Mouse (Mus musculus): ENCODE data around the gene Espn. TPM values are rescaled to one million over a fixed set of nuclear protein-coding genes. Genes with fewer than 3 reads are reported as not detected.

Gene Espn
- total RNA-seq, 2 experiments from 2014 or later = 0.73 to 1.2 TPM

DNA sequence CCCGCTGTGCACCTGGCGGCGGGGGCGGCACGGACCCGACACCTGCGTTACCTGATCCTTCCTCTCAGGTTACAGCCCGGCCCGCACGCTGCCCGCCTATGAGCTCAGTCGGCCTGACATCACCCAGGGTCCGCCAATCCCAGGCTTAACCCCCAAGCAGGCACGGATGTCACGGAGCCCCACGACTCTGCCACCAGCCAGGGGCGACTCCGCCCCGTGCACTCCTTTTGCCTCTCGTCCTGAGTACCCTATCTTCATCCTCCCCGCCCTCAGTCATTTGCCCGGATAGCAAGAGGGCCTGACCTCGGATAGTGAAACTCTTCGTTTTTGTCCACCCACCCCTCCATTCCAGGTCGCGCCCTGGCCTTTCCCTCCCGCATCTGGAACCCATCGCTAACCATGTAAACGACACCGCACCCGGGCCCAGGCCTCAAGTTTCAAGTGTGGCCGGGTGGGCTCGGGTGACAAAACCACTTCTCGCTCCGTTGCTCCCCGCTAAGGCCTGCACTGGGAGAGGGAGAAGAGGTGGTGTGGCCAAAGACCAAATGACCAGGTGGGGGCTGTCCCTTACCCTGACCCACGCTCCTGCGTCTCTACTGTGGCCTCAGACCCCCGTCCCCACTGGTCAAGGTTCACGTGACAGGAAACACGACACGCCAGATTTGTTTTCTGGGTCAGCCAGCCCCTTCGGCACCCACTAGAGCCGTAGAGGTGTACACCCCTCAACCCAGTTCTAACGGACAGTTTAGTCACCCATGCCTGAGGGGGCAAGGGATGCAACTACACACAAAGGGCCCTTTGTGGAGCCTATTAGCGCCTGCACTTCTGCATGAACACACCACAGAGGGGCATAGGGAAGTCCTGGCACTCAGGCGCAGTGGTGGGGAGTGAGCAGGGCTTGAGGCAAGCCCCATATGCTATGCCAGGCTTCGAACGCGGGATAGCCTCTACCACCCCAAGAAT, 20.1 kb downstream of the Espn start:
- DNase-seq (ENCODE audit: low spot score in 2 of 2) = no peak
- intact Hi-C loops (cut with DNase I) = no loop called here

GRCm38 (mm10) chr4:152130771-152131653, 21.2 kb downstream of the Espn start:
- intact Hi-C loops (cut with DNase I) = no loop called here
- peak in 1 of 2 experiments; percentile 38 for DNase-seq (ENCODE audit: low spot score in 2 of 2)

- intact Hi-C loops (cut with DNase I) = no loop called here
- no peak for DNase-seq (ENCODE audit: low spot score in 2 of 2)
Measured at GRCm38 (mm10) chr4:152129395-152129930, 22.7 kb downstream of the Espn start.

- DNase-seq (ENCODE audit: low spot score in 2 of 2) = no peak
- intact Hi-C loops (cut with DNase I) = no loop called here
Measured at GRCm38 (mm10) chr4:152128784-152129183, 23.4 kb downstream of the Espn start.

DNA sequence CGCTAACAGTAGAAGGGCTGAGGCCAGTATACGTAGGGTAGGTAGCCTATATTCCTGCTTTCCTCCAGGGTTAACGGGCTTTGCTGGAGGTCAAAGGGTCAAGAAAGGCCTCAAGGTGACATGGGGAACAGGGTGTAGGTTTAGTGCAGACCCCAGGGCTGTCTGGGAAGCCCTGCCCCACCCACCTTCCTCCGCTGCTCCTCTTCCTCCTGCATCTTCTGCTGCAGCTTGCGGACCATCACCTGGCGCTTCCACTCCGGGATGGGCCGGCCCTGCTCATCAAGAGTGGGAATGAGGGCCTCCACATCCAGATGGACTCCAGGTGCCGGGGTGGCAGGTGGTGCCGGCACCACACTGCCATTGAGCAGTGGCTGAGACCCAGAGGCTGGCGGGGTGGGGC, 24.3 kb downstream of the Espn start:
- intact Hi-C loops (cut with DNase I) = no loop called here
- no peak for DNase-seq (ENCODE audit: low spot score in 2 of 2)

- DNase-seq (ENCODE audit: low spot score in 2 of 2) = no peak
- intact Hi-C loops (cut with DNase I) = no loop called here
Measured at GRCm38 (mm10) chr4:152126026-152126920, 25.9 kb downstream of the Espn start.

- DNase-seq (ENCODE audit: low spot score in 2 of 2) = no peak
- intact Hi-C loops (cut with DNase I) = no loop called here
Measured at GRCm38 (mm10) chr4:152125161-152126025, 26.8 kb downstream of the Espn start.

DNA sequence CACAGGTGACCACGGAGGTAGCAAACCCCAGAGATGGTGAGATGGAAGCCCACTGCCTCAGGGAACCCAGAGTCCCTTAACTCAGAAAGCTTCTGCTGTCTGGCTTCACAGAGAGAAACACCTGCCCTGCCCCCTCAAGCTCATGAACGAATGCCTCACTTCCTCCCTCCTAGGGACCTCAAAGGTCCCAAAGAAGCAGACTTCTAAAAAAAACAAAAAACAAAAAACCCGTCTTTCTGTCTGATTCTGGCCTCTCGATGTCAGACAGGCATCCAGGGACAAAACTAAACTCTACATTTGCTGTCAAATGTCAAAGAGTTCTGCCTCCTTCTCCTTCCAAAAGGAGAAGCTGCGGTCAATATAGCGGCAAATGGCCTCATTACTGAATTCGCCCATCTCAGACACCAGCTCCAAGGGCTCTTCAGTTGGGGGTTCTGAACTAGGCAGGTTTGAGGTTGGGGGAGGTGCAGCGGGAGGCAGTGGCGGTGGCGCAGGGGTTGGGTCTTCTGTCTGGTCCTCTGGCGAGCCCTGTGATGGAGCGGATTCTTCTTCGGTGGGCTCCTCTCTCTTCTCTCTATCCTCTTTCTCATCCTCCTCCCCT, 27.7 kb downstream of the Espn start:
- DNase-seq (ENCODE audit: low spot score in 2 of 2) = no peak
- intact Hi-C loops (cut with DNase I) = no loop called here

GRCm38 (mm10) chr4:152121183-152121505, 31.0 kb downstream of the Espn start:
- DNase-seq (ENCODE audit: low spot score in 2 of 2) = no peak
- intact Hi-C loops (cut with DNase I) = no loop called here

- intact Hi-C loops (cut with DNase I) = no loop called here
- DNase-seq (ENCODE audit: low spot score in 2 of 2) = peak in 1 of 2 experiments; percentile 74
Measured at GRCm38 (mm10) chr4:152120311-152121182, 31.6 kb downstream of the Espn start.

DNA sequence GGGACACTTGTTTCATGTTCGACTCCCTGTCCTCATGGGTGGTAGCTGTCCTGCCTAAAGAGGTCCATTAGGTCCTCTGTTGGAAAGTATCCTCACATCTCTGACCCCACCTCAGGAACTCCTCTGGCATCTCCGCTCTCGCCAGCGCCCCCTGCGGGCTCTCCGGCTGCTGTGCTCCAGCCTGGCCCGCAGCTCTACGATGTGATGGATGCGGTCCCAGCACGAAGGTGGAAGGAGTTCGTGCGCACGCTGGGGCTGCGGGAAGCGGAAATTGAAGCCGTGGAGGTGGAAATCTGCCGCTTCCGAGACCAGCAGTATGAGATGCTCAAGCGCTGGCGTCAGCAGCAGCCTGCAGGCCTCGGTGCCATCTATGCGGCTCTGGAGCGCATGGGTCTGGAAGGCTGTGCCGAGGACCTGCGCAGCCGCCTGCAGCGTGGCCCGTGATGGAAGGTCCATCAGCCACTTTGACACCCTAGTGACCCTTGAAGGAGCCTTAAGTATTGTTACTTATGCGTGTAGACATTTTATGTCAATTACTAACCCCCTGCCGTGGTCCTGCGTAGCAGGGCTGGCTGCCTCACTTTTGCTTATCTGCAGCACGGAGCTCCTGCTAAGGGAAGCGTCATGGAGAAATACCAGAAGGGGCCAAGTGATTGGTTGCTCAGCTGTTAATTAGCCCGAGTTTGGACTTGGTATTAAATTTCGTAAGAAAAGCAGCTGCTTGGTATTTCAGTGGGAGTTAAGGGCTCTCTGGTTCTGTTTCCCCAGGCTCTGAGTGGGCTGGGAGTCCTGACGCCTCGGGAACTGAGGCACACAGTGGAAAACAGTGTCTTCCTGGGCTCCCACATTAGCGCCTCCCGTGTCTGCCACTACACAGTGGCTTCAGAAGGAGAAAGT, 32.5 kb downstream of the Espn start:
- DNase-seq (ENCODE audit: low spot score in 2 of 2) = peak; percentile 45 to 72

GRCm38 (mm10) chr4:152117538-152117937, 34.6 kb downstream of the Espn start:
- intact Hi-C loops (cut with DNase I) = no loop called here

More for the DNA sequence above, 32.5 kb downstream of the Espn start:
- intact Hi-C loops (cut with DNase I) = no loop called here

GRCm38 (mm10) chr4:152115921-152116612, 36.1 kb downstream of the Espn start, which contains the start of gene Tnfrsf25:
Gene Tnfrsf25, plus strand, starts transcription at chr4:152115934.
- no peak for DNase-seq (ENCODE audit: low spot score in 2 of 2)
- intact Hi-C loops (cut with DNase I) = no loop called here

More at GRCm38 (mm10) chr4:152117538-152117937, 34.6 kb downstream of the Espn start:
- no peak for DNase-seq (ENCODE audit: low spot score in 2 of 2)

- no peak for DNase-seq (ENCODE audit: low spot score in 2 of 2)
- intact Hi-C loops (cut with DNase I) = no loop called here
Measured at GRCm38 (mm10) chr4:152114080-152114479, 38.1 kb downstream of the Espn start.

DNA sequence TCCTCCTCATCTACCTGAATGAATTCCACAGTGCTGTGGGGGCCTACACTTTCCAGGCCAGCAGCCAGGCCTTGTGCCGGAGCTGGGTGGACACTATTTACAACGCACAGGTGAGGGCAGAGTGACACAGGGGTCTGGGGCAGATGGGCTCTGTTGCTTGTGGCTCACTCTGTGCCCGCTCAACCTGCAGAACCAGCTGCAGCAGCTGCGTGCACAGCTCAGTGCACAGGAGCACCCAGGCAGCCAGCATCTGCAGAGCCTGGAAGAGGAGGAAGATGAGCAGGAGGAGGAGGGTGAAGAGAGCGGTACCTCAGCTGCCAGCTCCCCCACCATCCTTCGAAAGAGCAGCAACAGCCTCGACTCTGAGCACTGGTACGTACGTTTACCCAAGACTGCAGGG, 39.8 kb downstream of the Espn start:
- DNase-seq (ENCODE audit: low spot score in 2 of 2) = no peak
- intact Hi-C loops (cut with DNase I) = no loop called here
